Mouse (Mus musculus) lung, postnatal 25 days (tissue): ENCODE measurements at regions not wholly inside any gene's neighbourhood (a gene's known extent, or its start where the extent isn't known, plus 50 kb on each side); places are given as distances from the start of the nearest gene placed in this dataset.

ENCODE experiments used
- DNase-seq: peaks from one replicate; pipeline ENCODE4 v3.0.0; 2022; ENCODE audit warnings: low spot score

- no peak for DNase-seq
These were observed 59.1 kb upstream of the Npvf start for GRCm38 (mm10) chr6:50713297-50713696.

GRCm38 (mm10) chr6:50718631-50719030 lies 64.4 kb upstream of the Npvf start:
- DNase-seq, result no peak

- DNase-seq, result no peak
These were observed 66.1 kb upstream of the Npvf start for GRCm38 (mm10) chr6:50720346-50720745.

GRCm38 (mm10) chr6:50725640-50726039 lies 71.4 kb upstream of the Npvf start:
- no peak for DNase-seq

GRCm38 (mm10) chr6:50726166-50726591 lies 71.9 kb upstream of the Npvf start:
- no peak for DNase-seq

- DNase-seq, result no peak
These were observed 76.8 kb upstream of the Npvf start for GRCm38 (mm10) chr6:50730744-50731718.

GRCm38 (mm10) chr6:50734701-50735100 lies 80.5 kb upstream of the Npvf start:
- DNase-seq, result no peak

GRCm38 (mm10) chr6:50735825-50736224 lies 81.6 kb upstream of the Npvf start:
- DNase-seq, result no peak

- DNase-seq, result no peak
These were observed 87.8 kb upstream of the Npvf start for GRCm38 (mm10) chr6:50742009-50742408.

GRCm38 (mm10) chr6:50744462-50745166 lies 90.4 kb upstream of the Npvf start:
- no peak for DNase-seq

GRCm38 (mm10) chr6:50753151-50753550 lies 98.9 kb upstream of the Npvf start:
- no peak for DNase-seq

GRCm38 (mm10) chr6:50754786-50755185 lies 100.5 kb upstream of the Npvf start:
- no peak for DNase-seq

- peak; percentile 55 for DNase-seq
These were observed 106.1 kb upstream of the Npvf start for GRCm38 (mm10) chr6:50760367-50760766.

- peak; percentile 33 for DNase-seq
These were observed 108.9 kb upstream of the Npvf start for GRCm38 (mm10) chr6:50763121-50763520.

- peak; percentile 35 for DNase-seq
These were observed 112.2 kb upstream of the Npvf start for GRCm38 (mm10) chr6:50766442-50766915.

- no peak for DNase-seq
These were observed 112.9 kb upstream of the Npvf start for GRCm38 (mm10) chr6:50767126-50767525.

GRCm38 (mm10) chr6:50767827-50768226 lies 113.6 kb upstream of the Npvf start:
- no peak for DNase-seq

- no peak for DNase-seq
These were observed 114.9 kb upstream of the Npvf start for GRCm38 (mm10) chr6:50769101-50769500.

GRCm38 (mm10) chr6:50770481-50770880 lies 116.2 kb upstream of the Npvf start:
- no peak for DNase-seq

GRCm38 (mm10) chr6:50775637-50776036 lies 121.4 kb upstream of the Npvf start:
- DNase-seq, result no peak

- DNase-seq, result no peak
These were observed 122.1 kb upstream of the Npvf start for GRCm38 (mm10) chr6:50776236-50776832.

- peak; percentile 15 for DNase-seq
These were observed 122.8 kb upstream of the Npvf start for GRCm38 (mm10) chr6:50776931-50777495.
